Mouse (Mus musculus): ENCODE measurements around the gene Sytl3. TPM values are rescaled to one million over a fixed set of nuclear protein-coding genes. Genes with fewer than 3 reads are reported as not detected.

The Sytl3 gene
- polyA plus RNA-seq (2014; fragmentation: Illumina TruSeq; extraction: RNeasy Lipid Tissue Mini Kit (QIAGEN cat#74804); ENCODE audit: low replicate concordance), result 2.0 TPM

DNA sequence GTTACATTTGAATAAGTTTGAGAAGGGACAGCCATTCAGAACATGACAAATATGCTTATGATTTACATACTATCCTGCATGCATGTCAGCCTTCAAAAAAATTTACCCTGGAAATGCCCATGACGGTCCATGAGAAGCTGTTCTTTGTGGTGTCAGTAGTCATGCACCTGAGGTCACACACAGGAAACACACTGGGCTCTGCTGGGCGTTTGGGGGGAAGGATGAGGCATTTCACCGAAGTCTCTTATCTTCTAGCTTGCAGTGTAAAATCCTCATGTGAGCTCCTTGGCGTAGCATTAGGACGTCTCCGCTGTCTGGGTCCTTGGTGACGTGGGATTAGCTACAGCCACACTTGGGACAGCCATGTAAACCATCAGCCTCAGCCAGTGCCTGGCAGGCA lies at the start of gene Sytl3:
Gene Sytl3 (plus strand): TSS at position 293 of the 400 bp plus-strand sequence.

DNA sequence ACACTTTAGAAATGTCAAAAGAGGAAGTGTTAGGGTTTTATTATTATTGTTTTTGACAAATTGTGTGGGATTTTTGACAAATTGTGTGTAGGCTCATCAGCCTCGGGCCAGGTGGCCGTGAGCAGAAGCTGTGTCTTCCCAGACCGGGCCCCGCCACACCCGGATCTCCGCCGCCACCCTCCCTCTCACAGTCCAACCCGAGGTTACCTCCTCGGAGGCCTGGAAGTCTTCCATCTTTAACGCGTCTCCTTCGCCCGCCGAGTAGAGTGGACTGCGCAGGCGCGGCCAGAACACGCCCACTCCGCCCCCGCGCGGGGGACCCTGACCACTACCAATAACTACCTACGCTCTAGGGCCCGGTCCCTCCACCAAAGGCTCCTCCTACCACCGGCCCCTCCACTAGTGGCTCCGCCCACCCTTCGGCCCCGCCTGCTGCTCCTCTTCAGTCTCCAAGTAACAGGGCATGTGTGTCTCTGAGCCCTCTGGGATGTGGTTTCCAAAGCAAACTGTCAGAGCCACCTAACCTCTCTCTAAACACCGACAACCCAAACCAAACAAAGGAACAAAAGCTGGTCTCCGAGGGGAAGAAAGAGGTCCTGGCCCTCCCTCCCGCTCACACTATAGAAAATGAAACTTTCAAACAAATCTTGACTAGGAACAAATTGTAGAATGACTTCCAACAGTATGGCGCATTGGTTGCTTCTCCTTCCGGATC lies 3.2 kb upstream of the Sytl3 start, which contains the start of gene Dynlt1f:
Gene Dynlt1f (minus strand): TSS at position 334 of the 715 bp plus-strand sequence.

DNA sequence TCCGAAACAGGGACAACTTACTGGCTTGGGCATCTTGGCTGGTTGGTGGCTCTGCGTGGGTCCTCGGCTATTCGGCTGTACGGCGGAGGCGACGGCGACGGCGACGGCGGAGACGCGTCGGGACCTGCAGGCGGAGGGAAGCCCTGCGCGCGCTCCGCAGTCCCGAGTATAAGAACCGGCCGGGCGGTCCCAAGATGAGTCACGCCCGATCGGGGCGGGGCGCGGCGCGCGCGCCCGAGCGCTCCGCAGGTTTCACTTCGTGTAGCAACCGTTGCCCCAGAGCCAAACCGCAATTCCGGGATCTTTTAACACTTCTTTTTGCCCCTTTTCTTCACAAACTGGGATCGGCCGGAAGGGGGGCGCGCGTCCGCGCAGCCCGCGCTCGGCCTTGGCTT lies 123.7 kb downstream of the Sytl3 start, which contains the start of gene Ezr:
Gene Ezr (minus strand): TSS at position 174 of the 395 bp plus-strand sequence.

Other genes starting within 250 kb of the Sytl3 start
- 50.0 TPM for gene Dynlt1b, start 229.0 kb upstream of the Sytl3 start, polyA plus RNA-seq (2014; fragmentation: Illumina TruSeq; extraction: RNeasy Lipid Tissue Mini Kit (QIAGEN cat#74804); ENCODE audit: low replicate concordance)
- 21.1 TPM for gene Dynlt1c, start 57.4 kb upstream of the Sytl3 start, polyA plus RNA-seq (2014; fragmentation: Illumina TruSeq; extraction: RNeasy Lipid Tissue Mini Kit (QIAGEN cat#74804); ENCODE audit: low replicate concordance)
- 37.7 TPM for gene Dynlt1f, start 3.2 kb upstream of the Sytl3 start, polyA plus RNA-seq (2014; fragmentation: Illumina TruSeq; extraction: RNeasy Lipid Tissue Mini Kit (QIAGEN cat#74804); ENCODE audit: low replicate concordance)
- 345 TPM for gene Ezr, start 123.7 kb downstream of the Sytl3 start, polyA plus RNA-seq (2014; fragmentation: Illumina TruSeq; extraction: RNeasy Lipid Tissue Mini Kit (QIAGEN cat#74804); ENCODE audit: low replicate concordance)

Data from small intestine, adult 10 weeks (tissue).